Mouse (Mus musculus): Measurements from ENCODE around the gene Top2a. TPM values are rescaled to one million over a fixed set of nuclear protein-coding genes. Genes with fewer than 3 reads are reported as not detected.
A peak's percentile ranks its signal among the peaks of the same experiment; 100 is the strongest.

The Top2a gene
- polyA plus RNA-seq, 1 experiment from 2014 or later, result 20.4 TPM

GRCm38 (mm10) chr11:98943741-98944461 is 80.1 kb downstream of the Top2a start:
- Histone ChIP-seq H3K9me3 (replicated peaks; ENCODE audit: control insufficient read depth, low read length, poor library complexity, severe bottlenecking) (no peaks in the 10 kb centered on the region), H3K27me3 (ENCODE audit: control insufficient read depth, insufficient read depth, low read depth, low read length) (no peaks in the 10 kb centered on the region), H3K27ac (ENCODE audit: low read length) (peak overlapping the region; percentile 58), H3K4me2 (ENCODE audit: low read length) (no peak overlapping the region), H3K36me3 (ENCODE audit: control insufficient read depth, insufficient read depth, low read length) (no peaks in the 10 kb centered on the region), H3K9ac (ENCODE audit: low read depth, low read length) (0 out of 2 replicates have a peak overlapping the region, but pooled peaks have one; percentile 34), H3K4me1 (ENCODE audit: control insufficient read depth, insufficient read depth, low read length) (peaks cover 31% of the 10 kb centered on the region), H3K4me3 (ENCODE audit: low read depth, low read length) (no peak overlapping the region)
- 28% methylated on average over 14 of the region's 14 CpGs for WGBS
- ATAC-seq, result no peak

Other genes starting within 250 kb of the Top2a start
- gene Nr1d1, start 248.9 kb downstream of the Top2a start, polyA plus RNA-seq (2015; fragmentation: Nextera tagmentation; extraction: Ambion mirVana), result 3.5 and 5.2 TPM in 2 replicates
- gene Msl1, start 228.7 kb downstream of the Top2a start, polyA plus RNA-seq (2015; fragmentation: Nextera tagmentation; extraction: Ambion mirVana), result 29.2 and 33.2 TPM in 2 replicates
- gene Casc3, start 219.3 kb downstream of the Top2a start, polyA plus RNA-seq (2015; fragmentation: Nextera tagmentation; extraction: Ambion mirVana), result 47.0 and 51.7 TPM in 2 replicates
- gene Rapgefl1, start 187.4 kb downstream of the Top2a start, polyA plus RNA-seq (2015; fragmentation: Nextera tagmentation; extraction: Ambion mirVana), result 9.6 and 10.6 TPM in 2 replicates
- gene Wipf2, start 160.6 kb downstream of the Top2a start, polyA plus RNA-seq (2015; fragmentation: Nextera tagmentation; extraction: Ambion mirVana), result 4.5 and 4.7 TPM in 2 replicates
- 2.4 TPM in 2 replicates for gene Cdc6, start 116.4 kb downstream of the Top2a start, polyA plus RNA-seq (2015; fragmentation: Nextera tagmentation; extraction: Ambion mirVana)
- gene Rara, start 96.4 kb downstream of the Top2a start, polyA plus RNA-seq (2015; fragmentation: Nextera tagmentation; extraction: Ambion mirVana), result 9.5 and 9.6 TPM in 2 replicates
- 1.0 and 1.9 TPM in 2 replicates for gene Gjd3, start 41.2 kb downstream of the Top2a start, polyA plus RNA-seq (2015; fragmentation: Nextera tagmentation; extraction: Ambion mirVana)
- gene Igfbp4, start 17.1 kb upstream of the Top2a start, polyA plus RNA-seq (2015; fragmentation: Nextera tagmentation; extraction: Ambion mirVana), result 117 and 119 TPM in 2 replicates
- 0.04 and 0.09 TPM in 2 replicates for gene Tns4, start 65.1 kb upstream of the Top2a start, polyA plus RNA-seq (2015; fragmentation: Nextera tagmentation; extraction: Ambion mirVana)
- gene Ccr7, start 130.9 kb upstream of the Top2a start, polyA plus RNA-seq (2015; fragmentation: Nextera tagmentation; extraction: Ambion mirVana), result 0.15 TPM in 1 of 2 replicates, not detected in the other
- gene Smarce1, start 206.8 kb upstream of the Top2a start, polyA plus RNA-seq (2015; fragmentation: Nextera tagmentation; extraction: Ambion mirVana), result 270 and 326 TPM in 2 replicates
- gene Krt222, start 219.9 kb upstream of the Top2a start, polyA plus RNA-seq (2015; fragmentation: Nextera tagmentation; extraction: Ambion mirVana), result 8.2 and 11.3 TPM in 2 replicates